Mouse (Mus musculus) small intestine, adult 2 months (tissue): Measurements from ENCODE around the gene Cdk7.

ENCODE experiments used
- CTCF ChIP-seq: fragments of 200-500 bp; IDR thresholded peaks from 2 replicates; pipeline ENCODE4 v1.5.1; 2012; ENCODE audit warnings: low read depth, mild to moderate bottlenecking, control low read depth, inconsistent platforms, low read length, moderate library complexity, mixed read lengths; ENCODE audit not compliant: insufficient replicate concordance, insufficient read length; ENCODE audit errors: extremely low read depth
- POLR2A ChIP-seq: fragments of 200-500 bp; IDR thresholded peaks from 2 replicates; pipeline ENCODE4 v1.6.1; 2012; ENCODE audit warnings: low read depth, mild to moderate bottlenecking, control low read depth, inconsistent platforms, low read length, moderate library complexity

GRCm38 (mm10) chr13:100721656-100722055, 9.1 kb downstream of the Cdk7 start:
- no peak for TF ChIP-seq POLR2A
- TF ChIP-seq CTCF = no peak
